Mouse (Mus musculus) urinary bladder, postnatal 10 days (tissue): ENCODE results near the gene Ccdc58.
A peak's percentile ranks its signal among the peaks of the same experiment; 100 is the strongest.
"Not testable (repeated sequence)": the region's sequence is repeated elsewhere in the genome, so short reads cannot be mapped to it uniquely, and the experiment has no call there.

Experiments
- DNase-seq: peaks from one replicate; pipeline ENCODE4 v3.0.0; 2022; ENCODE audit warnings: low spot score

Ccdc58 gene

GRCm38 (mm10) chr16:36071450-36072379 is at the start of gene Ccdc58, which contains the start of gene Fam162a:
Ccdc58 (plus strand) TSS chr16:36071685.
Fam162a (minus strand) TSS chr16:36071594.
- DNase-seq: peak; percentile 70

GRCm38 (mm10) chr16:36028120-36028519 is 43.4 kb upstream of the Ccdc58 start:
- not testable (repeated sequence) for DNase-seq

GRCm38 (mm10) chr16:36040640-36041624 is 30.6 kb upstream of the Ccdc58 start, which contains the start of gene Wdr5b:
Wdr5b (plus strand) TSS chr16:36041190.
- peak; percentile 32 for DNase-seq

- DNase-seq: no peak
Measured at GRCm38 (mm10) chr16:36041625-36042020, 29.9 kb upstream of the Ccdc58 start.

GRCm38 (mm10) chr16:36043073-36043472 is 28.4 kb upstream of the Ccdc58 start:
- no peak for DNase-seq

GRCm38 (mm10) chr16:36043964-36044363 is 27.5 kb upstream of the Ccdc58 start:
- DNase-seq: no peak

GRCm38 (mm10) chr16:36047538-36047937 is 23.9 kb upstream of the Ccdc58 start:
- DNase-seq: no peak

- no peak for DNase-seq
Measured at GRCm38 (mm10) chr16:36051491-36051890, 20.0 kb upstream of the Ccdc58 start.

- DNase-seq: no peak
Measured at GRCm38 (mm10) chr16:36053524-36054275, 17.8 kb upstream of the Ccdc58 start.

- DNase-seq: no peak
Measured at GRCm38 (mm10) chr16:36054920-36055319, 16.6 kb upstream of the Ccdc58 start.

- DNase-seq: no peak
Measured at GRCm38 (mm10) chr16:36056416-36056815, 15.1 kb upstream of the Ccdc58 start.

GRCm38 (mm10) chr16:36057933-36058475 is 13.5 kb upstream of the Ccdc58 start:
- no peak for DNase-seq

GRCm38 (mm10) chr16:36062534-36062933 is 9.0 kb upstream of the Ccdc58 start:
- not testable (repeated sequence) for DNase-seq

GRCm38 (mm10) chr16:36063315-36063714 is 8.2 kb upstream of the Ccdc58 start:
- no peak for DNase-seq

GRCm38 (mm10) chr16:36064904-36065303 is 6.6 kb upstream of the Ccdc58 start:
- no peak for DNase-seq

- no peak for DNase-seq
Measured at GRCm38 (mm10) chr16:36067694-36068093, 3.8 kb upstream of the Ccdc58 start.

GRCm38 (mm10) chr16:36068356-36068755 is 3.1 kb upstream of the Ccdc58 start:
- no peak for DNase-seq

GRCm38 (mm10) chr16:36069819-36070575 is 1.5 kb upstream of the Ccdc58 start:
- DNase-seq: no peak

- no peak for DNase-seq
Measured at GRCm38 (mm10) chr16:36071071-36071449, 425 bp upstream of the Ccdc58 start.

- DNase-seq: no peak
Measured at GRCm38 (mm10) chr16:36072410-36073011, 1.0 kb downstream of the Ccdc58 start.
